Mouse (Mus musculus) small intestine, adult 2 months (tissue): ENCODE results near the gene 1600002K03Rik. TPM values are rescaled to one million over a fixed set of nuclear protein-coding genes. Genes with fewer than 3 reads are reported as not detected.

Experiments used
- H3K27ac ChIP-seq: fragments of 200-500 bp; 2 replicates; pipeline ENCODE4 v1.5.1; 2012; ENCODE audit warnings: low read depth, low read length, control low read depth, inconsistent platforms; ENCODE audit not compliant: insufficient read depth
- H3K27me3 ChIP-seq: fragments of 200-500 bp; 2 replicates; pipeline ENCODE4 v1.6.1; 2012; ENCODE audit warnings: mild to moderate bottlenecking, moderate library complexity, low read length, inconsistent platforms; ENCODE audit not compliant: control insufficient read depth, insufficient read depth
- H3K36me3 ChIP-seq: fragments of 200-500 bp; 2 replicates; pipeline ENCODE4 v1.6.1; 2012; ENCODE audit warnings: mild to moderate bottlenecking, low read length, control low read depth, inconsistent platforms; ENCODE audit not compliant: control insufficient read depth, insufficient read depth
- H3K4me1 ChIP-seq: fragments of 200-500 bp; 2 replicates; pipeline ENCODE4 v1.6.1; 2012; ENCODE audit warnings: low read length, inconsistent platforms, mixed read lengths; ENCODE audit not compliant: control insufficient read depth, insufficient read depth, insufficient read length
- H3K4me3 ChIP-seq: fragments of 200-500 bp; 2 replicates; pipeline ENCODE4 v1.5.1; 2012; ENCODE audit warnings: low read depth, mild to moderate bottlenecking, control low read depth, inconsistent platforms, low read length, moderate library complexity
- CTCF ChIP-seq: fragments of 200-500 bp; IDR thresholded peaks from 2 replicates; pipeline ENCODE4 v1.5.1; 2012; ENCODE audit warnings: low read depth, mild to moderate bottlenecking, control low read depth, inconsistent platforms, low read length, moderate library complexity, mixed read lengths; ENCODE audit not compliant: insufficient replicate concordance, insufficient read length; ENCODE audit errors: extremely low read depth
- POLR2A ChIP-seq: fragments of 200-500 bp; IDR thresholded peaks from 2 replicates; pipeline ENCODE4 v1.6.1; 2012; ENCODE audit warnings: low read depth, mild to moderate bottlenecking, control low read depth, inconsistent platforms, low read length, moderate library complexity
- WGBS: fragments of 180-500 bp; shearing (Covaris S2); methylation state at CpG from one replicate; pipeline ENCODE4 v1.1.7; 2018; 5-methylcytosine and 5-hydroxymethylcytosine counted together
- polyA plus RNA-seq: library from polyadenylated mRNA; depleted of rRNA; stranded (reverse); fragments of >200 nt; gene quantifications from 2 replicates; pipeline ENCODE4 v1.2.3, GENCODE M21; 2012

Gene 1600002K03Rik
- polyA plus RNA-seq, 1 experiment: 9.0 TPM

DNA sequence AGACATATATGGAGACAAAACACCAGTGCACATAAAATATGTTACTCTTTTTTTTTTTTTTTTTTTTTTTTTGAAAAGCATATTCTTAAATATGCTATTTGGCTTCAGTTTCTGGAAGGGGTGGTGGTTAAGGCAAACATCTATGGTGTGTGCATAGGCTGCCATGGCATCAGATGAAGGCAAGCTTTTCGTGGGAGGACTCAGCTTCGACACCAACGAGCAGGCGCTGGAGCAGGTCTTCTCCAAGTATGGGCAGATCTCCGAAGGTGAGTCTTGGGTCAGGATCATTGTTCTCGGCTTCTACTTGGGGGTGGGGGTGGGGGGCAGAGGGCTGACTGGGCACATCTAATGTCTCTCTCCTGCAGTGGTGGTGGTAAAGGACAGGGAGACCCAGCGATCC is 3.1 kb upstream of the 1600002K03Rik start:
- 89% methylated on average over 7 of the region's 7 CpGs for WGBS
- no peak overlapping the region for H3K27ac ChIP-seq
- peaks cover 24% of the 10 kb centered on the region for H3K36me3 ChIP-seq
- TF ChIP-seq POLR2A: no peak
- no peak for TF ChIP-seq CTCF
- peaks cover 25% of the 10 kb centered on the region for H3K4me1 ChIP-seq
- no peaks in the 10 kb centered on the region for H3K27me3 ChIP-seq
- no peak overlapping the region for H3K4me3 ChIP-seq

DNA sequence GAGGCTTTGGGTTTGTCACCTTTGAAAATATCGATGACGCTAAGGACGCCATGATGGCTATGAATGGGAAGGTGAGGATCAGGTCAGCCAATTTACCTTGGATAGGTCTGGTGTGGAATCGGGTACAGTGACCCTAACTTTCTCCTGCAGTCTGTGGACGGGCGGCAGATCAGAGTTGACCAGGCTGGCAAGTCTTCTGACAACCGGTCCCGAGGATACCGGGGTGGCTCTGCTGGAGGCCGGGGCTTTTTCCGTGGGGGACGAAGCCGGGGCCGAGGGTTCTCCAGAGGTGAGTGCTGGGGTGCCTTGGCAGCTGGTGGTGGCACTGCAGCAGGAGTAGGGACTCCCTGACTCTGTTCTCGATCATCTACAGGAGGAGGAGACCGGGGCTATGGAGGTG is 2.7 kb upstream of the 1600002K03Rik start:
- Histone ChIP-seq H3K4me1 (peaks cover 22% of the 10 kb centered on the region), H3K27me3 (no peaks in the 10 kb centered on the region), H3K4me3 (no peak overlapping the region), H3K27ac (no peak overlapping the region), H3K36me3 (peaks cover 24% of the 10 kb centered on the region)
- TF ChIP-seq POLR2A: no peak
- TF ChIP-seq CTCF: no peak
- WGBS: 95% methylated on average over 16 of the region's 16 CpGs

DNA sequence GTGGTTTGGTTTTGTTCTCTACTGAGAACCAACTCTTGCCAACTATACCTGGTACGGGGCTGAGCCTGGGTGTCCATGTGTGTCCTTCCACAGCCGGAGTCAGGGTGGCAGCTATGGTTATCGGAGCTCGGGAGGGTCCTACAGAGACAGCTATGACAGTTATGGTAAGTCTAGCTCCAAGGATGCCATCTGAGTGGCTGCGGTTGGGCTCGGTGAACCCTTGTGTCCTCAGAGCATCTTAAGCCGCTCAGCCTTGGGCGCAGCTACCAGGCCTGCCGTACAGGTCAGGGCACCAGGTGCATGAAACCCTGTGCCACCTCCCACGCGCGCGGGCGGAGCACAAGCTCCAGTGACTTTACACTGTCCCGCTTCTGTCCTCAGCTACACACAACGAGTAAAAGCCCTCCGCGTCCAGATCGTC is 2.1 kb upstream of the 1600002K03Rik start:
- no peaks in the 10 kb centered on the region for H3K27me3 ChIP-seq
- H3K27ac ChIP-seq: no peak overlapping the region
- H3K4me1 ChIP-seq: peaks cover 17% of the 10 kb centered on the region
- no peak overlapping the region for H3K4me3 ChIP-seq
- WGBS: 95% methylated on average over 19 of the region's 19 CpGs
- TF ChIP-seq POLR2A (no peak), CTCF (no peak)
- H3K36me3 ChIP-seq: peaks cover 24% of the 10 kb centered on the region

DNA sequence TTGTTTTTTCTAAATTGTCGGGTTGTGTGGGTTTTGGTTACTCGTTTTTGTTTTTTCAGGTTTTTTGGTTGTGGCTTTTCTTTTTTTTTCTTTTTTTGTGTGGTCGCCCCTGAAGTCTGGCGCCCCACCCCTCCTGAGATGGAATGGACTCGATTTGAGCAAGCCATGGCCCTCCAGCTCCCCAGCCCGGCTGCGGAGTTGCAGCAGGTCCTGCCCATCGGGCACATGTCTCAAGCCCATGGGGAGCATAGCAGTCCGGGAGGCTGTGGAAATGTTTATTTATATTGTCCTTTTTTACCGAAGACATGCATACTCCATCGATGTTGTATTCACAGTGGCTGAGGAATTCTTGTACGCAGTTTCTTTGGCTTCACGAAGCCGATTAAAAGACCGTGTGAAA is 1.5 kb upstream of the 1600002K03Rik start:
- no peak for TF ChIP-seq CTCF
- TF ChIP-seq POLR2A: no peak
- Histone ChIP-seq H3K4me1 (peaks cover 14% of the 10 kb centered on the region), H3K27ac (no peak overlapping the region), H3K27me3 (no peaks in the 10 kb centered on the region), H3K4me3 (no peak overlapping the region), H3K36me3 (peaks cover 24% of the 10 kb centered on the region)
- 89% methylated on average over 15 of the region's 15 CpGs for WGBS

DNA sequence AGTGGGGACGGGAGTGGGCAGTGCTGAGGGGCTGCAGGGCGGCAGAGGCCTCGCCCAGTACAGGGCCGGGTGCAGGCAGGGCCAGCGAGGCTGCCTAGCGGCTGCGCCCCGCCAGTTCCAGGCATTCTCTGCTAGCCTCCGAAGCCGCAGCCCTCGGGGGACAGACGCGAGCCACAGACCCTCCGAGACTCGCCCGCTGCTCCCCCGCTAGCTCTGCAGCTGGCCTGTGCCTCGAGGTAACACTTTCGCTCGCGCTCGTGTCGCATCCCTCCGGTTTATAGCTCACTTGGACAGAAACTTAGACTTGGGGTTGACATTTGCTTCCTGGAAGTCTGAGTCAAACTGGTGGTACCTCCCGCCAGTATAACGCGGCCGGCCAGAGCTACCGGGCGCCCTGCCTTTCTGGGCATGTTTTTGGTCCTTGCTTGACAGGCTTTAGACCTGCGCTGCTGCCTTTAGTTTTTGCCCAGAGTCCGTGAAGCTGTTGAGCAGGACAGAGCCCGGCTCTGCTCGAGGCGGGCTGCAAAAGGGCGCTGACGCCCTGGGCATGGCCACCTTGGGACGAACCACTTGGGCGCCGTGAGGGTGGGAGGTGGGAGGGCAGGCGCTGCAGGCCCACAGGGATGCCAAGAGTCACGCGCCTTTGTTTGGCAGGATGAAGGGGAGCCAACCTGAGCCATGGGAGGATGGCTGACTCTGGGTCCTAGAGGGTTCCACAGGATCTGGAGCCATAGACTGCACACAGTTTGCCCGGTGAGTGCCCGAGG is 801 bp upstream of the 1600002K03Rik start:
- TF ChIP-seq CTCF: no peak
- no peak for TF ChIP-seq POLR2A
- H3K4me3 ChIP-seq: no peak overlapping the region
- H3K27ac ChIP-seq: no peak overlapping the region
- H3K36me3 ChIP-seq: peaks cover 24% of the 10 kb centered on the region
- H3K4me1 ChIP-seq: peaks cover 12% of the 10 kb centered on the region
- no peaks in the 10 kb centered on the region for H3K27me3 ChIP-seq
- WGBS: 89% methylated on average over 45 of the region's 45 CpGs

DNA sequence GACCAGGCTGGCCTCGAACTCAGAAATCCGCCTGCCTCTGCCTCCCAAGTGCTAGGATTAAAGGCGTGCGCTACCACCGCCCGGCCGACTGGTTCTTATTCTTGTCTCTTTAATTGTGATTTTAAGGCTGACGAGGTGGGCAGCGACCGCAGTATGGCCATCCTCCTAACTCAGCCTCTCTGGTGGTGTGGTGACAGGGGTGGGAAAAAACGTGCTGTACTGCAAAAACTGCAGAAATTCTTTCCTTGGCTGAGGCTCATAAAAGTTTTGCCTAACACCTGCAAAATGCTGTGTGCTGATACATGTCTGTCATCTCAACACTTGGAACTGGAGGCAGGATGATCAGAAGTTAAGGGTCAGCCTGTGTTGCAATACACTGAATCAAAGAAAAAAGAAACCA is 614 bp downstream of the 1600002K03Rik start:
- Histone ChIP-seq H3K27ac (0 out of 2 replicates have a peak overlapping the region, but pooled peaks have one; percentile 11), H3K27me3 (no peaks in the 10 kb centered on the region), H3K36me3 (peaks cover 24% of the 10 kb centered on the region), H3K4me1 (peaks cover 11% of the 10 kb centered on the region), H3K4me3 (peak overlapping the region; percentile 79)
- WGBS: 4% methylated on average over 11 of the region's 11 CpGs
- no peak for TF ChIP-seq CTCF
- TF ChIP-seq POLR2A: no peak

DNA sequence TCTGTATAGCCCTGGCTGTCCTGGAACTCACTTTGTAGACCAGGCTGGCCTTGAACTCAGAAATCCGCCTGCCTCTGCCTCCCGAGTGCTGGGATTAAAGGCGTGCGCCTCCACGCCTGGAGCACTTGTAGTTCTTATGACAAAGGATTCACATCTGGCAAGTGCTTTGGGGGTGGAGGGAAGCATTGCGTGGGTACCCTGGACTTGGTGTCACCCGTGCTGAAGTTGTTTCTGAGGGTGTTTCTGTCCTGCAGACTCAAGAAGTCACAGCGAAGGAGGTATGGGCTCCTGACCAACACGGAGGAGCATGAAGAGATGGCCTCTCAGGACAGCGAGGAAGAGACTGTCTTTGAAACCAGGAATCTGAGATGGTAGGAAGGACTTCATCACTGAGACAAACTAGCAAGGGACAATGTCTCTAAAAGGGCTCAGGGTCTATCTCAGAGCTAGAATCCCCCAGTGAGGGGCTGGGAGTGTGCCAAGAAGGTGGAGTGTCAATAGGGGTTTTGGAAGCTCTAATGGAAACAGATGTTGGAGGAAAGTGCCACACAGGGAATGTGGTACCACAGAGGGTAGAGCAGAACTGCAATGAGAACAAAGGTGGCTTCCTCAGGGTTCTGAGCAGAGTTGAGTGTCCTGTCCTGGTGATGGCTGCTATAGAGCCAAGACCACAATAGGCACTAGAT is 1.4 kb downstream of the 1600002K03Rik start:
- peaks cover 6% of the 10 kb centered on the region for H3K4me1 ChIP-seq
- TF ChIP-seq CTCF (no peak), POLR2A (no peak)
- H3K27me3 ChIP-seq: 0 out of 2 replicates have a peak, but pooled peaks cover 1% of the 10 kb centered on the region
- 85% methylated on average over 10 of the region's 10 CpGs for WGBS
- no peak overlapping the region for H3K4me3 ChIP-seq
- peaks cover 24% of the 10 kb centered on the region for H3K36me3 ChIP-seq
- H3K27ac ChIP-seq: no peak overlapping the region
